Mouse (Mus musculus): ENCODE results near the gene Cdhr3. TPM values are rescaled to one million over a fixed set of nuclear protein-coding genes. Genes with fewer than 3 reads are reported as not detected.

Cdhr3 gene
- polyA plus RNA-seq (2014; fragmentation: Nextera tagmentation; extraction: Ambion mirVana) = not detected in 2 replicates

DNA sequence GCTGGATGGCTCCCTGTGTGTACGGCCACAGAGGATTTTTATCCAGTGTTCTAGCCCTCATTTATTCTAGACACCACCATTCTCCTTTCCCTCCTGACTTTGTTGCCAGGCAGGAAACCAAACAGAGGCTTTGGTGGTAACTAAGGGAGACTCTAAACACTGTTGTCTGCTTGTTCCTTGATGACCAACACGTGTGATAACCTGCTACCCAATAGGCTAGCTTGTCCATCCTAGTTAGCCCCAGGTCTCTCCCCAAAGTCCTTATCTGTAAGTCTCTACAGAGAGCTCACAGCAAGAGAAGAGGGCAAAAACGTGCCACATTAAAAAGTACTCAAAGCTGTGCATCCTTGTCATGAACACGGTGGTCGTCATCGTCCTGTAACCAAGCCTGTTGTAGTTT, at the start of gene Cdhr3:
Gene Cdhr3 (minus strand): TSS at position 101 of the 400 bp plus-strand sequence.
- DNase-seq (ENCODE audit: low spot score) = no peak
- ATAC-seq (replicated peaks; ENCODE audit: insufficient number of reproducible peaks, low FRiP score, low TSS enrichment, low read depth) = no peak
- WGBS = 73% methylated on average over 6 of the region's 6 CpGs

DNA sequence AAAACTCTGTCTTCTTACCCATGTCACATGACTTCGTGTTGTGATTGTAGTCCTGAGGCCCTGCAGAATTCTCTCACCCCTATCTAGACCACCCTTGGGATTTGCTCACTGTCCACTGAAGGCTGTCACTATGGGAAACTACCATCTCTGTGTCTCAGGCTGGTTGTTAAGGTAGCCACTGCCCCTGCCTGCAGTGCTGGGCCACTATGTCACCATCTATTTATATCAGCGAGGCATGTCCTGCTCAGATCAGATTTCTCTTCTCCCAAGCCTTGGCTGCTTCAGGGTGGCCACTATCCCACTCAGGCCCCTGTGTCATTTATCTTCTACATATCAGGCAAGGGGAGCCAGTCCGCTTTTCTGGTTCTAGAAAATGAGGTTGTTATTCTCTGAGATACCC, 46.4 kb upstream of the Cdhr3 start:
- 81% methylated on average over 3 of the region's 3 CpGs for WGBS

More for the DNA sequence above, at the start of gene Cdhr3:
- no peak within 1 kb of the TSS for H3K9ac ChIP-seq (replicated peaks; ENCODE audit: low read length)
- H3K4me2 ChIP-seq (ENCODE audit: low read depth, low read length) = no peak within 1 kb of the TSS
- no peaks in the 10 kb centered on the region for H3K9me3 ChIP-seq (replicated peaks; ENCODE audit: control insufficient read depth, low read length)
- no peaks in the 10 kb centered on the region for H3K27me3 ChIP-seq (ENCODE audit: control insufficient read depth, insufficient read depth, low read length)
- no peaks in the 10 kb centered on the region for H3K4me1 ChIP-seq (ENCODE audit: control insufficient read depth, insufficient read depth, low read length)
- H3K27ac ChIP-seq (replicated peaks; ENCODE audit: low read depth, low read length) = no peak within 1 kb of the TSS
- H3K36me3 ChIP-seq (replicated peaks; ENCODE audit: control insufficient read depth, insufficient read depth, low read depth, low read length) = no peaks in the 10 kb centered on the region
- H3K4me3 ChIP-seq (ENCODE audit: low read depth, low read length) = no peak within 1 kb of the TSS

DNA sequence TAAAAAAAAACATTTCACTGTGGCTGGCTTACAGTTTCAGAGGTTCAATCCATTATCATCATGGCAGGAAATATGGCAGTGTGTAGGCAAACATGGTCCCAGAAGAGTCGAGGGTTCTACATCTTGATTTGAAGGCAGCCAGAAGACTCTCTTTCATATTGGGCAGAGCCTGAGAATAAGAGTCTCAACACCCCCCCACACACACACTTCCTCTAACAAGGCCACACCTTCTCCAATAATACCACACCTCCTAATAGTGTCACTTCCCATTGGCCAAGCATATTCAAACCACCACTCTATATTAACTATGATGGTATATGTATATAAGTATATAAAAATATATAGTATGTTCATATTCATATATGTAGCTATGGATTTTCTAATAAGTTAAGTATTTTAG, 45.2 kb upstream of the Cdhr3 start:
- 86% methylated on average over 1 of the region's 1 CpGs for WGBS
- no peak for ATAC-seq (replicated peaks; ENCODE audit: insufficient number of reproducible peaks, low FRiP score, low TSS enrichment, low read depth)
- H3K4me1 ChIP-seq (ENCODE audit: control insufficient read depth, insufficient read depth, low read length) = no peaks in the 10 kb centered on the region
- no peak overlapping the region for H3K9ac ChIP-seq (replicated peaks; ENCODE audit: low read length)
- H3K27me3 ChIP-seq (ENCODE audit: control insufficient read depth, insufficient read depth, low read length) = no peaks in the 10 kb centered on the region
- DNase-seq (ENCODE audit: low spot score) = no peak
- H3K4me2 ChIP-seq (ENCODE audit: low read depth, low read length) = no peak overlapping the region
- no peaks in the 10 kb centered on the region for H3K9me3 ChIP-seq (replicated peaks; ENCODE audit: control insufficient read depth, low read length)
- H3K36me3 ChIP-seq (replicated peaks; ENCODE audit: control insufficient read depth, insufficient read depth, low read depth, low read length) = no peaks in the 10 kb centered on the region
- no peak overlapping the region for H3K4me3 ChIP-seq (ENCODE audit: low read depth, low read length)
- no peak overlapping the region for H3K27ac ChIP-seq (replicated peaks; ENCODE audit: low read depth, low read length)

More for the DNA sequence above, 46.4 kb upstream of the Cdhr3 start:
- 0 out of 2 replicates have a peak, but pooled peaks have one; percentile 48 for ATAC-seq (replicated peaks; ENCODE audit: insufficient number of reproducible peaks, low FRiP score, low TSS enrichment, low read depth)
- no peak overlapping the region for H3K9ac ChIP-seq (replicated peaks; ENCODE audit: low read length)
- no peaks in the 10 kb centered on the region for H3K4me1 ChIP-seq (ENCODE audit: control insufficient read depth, insufficient read depth, low read length)
- H3K27me3 ChIP-seq (ENCODE audit: control insufficient read depth, insufficient read depth, low read length) = no peaks in the 10 kb centered on the region
- H3K9me3 ChIP-seq (replicated peaks; ENCODE audit: control insufficient read depth, low read length) = no peaks in the 10 kb centered on the region
- H3K4me3 ChIP-seq (ENCODE audit: low read depth, low read length) = no peak overlapping the region
- H3K36me3 ChIP-seq (replicated peaks; ENCODE audit: control insufficient read depth, insufficient read depth, low read depth, low read length) = no peaks in the 10 kb centered on the region
- no peak overlapping the region for H3K27ac ChIP-seq (replicated peaks; ENCODE audit: low read depth, low read length)
- DNase-seq (ENCODE audit: low spot score) = no peak
- no peak overlapping the region for H3K4me2 ChIP-seq (ENCODE audit: low read depth, low read length)

DNA sequence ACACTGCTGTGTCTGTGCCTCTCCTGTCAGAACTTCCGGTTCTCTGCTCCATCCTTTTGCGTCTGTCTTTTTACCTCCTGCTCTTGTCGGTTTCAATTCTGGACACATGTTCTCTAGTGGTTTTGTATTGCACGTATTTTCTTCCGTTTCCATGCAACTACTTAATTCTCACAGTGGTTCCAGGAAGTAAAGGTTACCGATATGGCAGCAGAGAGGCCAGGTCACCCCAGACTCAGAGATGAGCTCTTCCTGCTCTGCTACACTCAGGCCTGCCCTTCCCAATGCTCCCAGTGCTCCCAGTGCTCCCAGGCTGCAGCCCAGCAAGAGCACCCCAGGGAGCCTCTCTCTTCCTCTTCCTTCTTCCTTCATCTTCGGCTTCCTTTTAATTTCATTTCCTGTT, 39.1 kb upstream of the Cdhr3 start:
- Histone ChIP-seq H3K4me1 (ENCODE audit: control insufficient read depth, insufficient read depth, low read length) (no peaks in the 10 kb centered on the region), H3K4me3 (ENCODE audit: low read depth, low read length) (no peak overlapping the region), H3K4me2 (ENCODE audit: low read depth, low read length) (no peak overlapping the region), H3K9ac (replicated peaks; ENCODE audit: low read length) (no peak overlapping the region), H3K27ac (replicated peaks; ENCODE audit: low read depth, low read length) (no peak overlapping the region), H3K36me3 (replicated peaks; ENCODE audit: control insufficient read depth, insufficient read depth, low read depth, low read length) (no peaks in the 10 kb centered on the region), H3K27me3 (ENCODE audit: control insufficient read depth, insufficient read depth, low read length) (no peaks in the 10 kb centered on the region), H3K9me3 (replicated peaks; ENCODE audit: control insufficient read depth, low read length) (no peaks in the 10 kb centered on the region)
- no peak for DNase-seq (ENCODE audit: low spot score)
- no peak for ATAC-seq (replicated peaks; ENCODE audit: insufficient number of reproducible peaks, low FRiP score, low TSS enrichment, low read depth)
- WGBS = 44% methylated on average over 7 of the region's 7 CpGs

DNA sequence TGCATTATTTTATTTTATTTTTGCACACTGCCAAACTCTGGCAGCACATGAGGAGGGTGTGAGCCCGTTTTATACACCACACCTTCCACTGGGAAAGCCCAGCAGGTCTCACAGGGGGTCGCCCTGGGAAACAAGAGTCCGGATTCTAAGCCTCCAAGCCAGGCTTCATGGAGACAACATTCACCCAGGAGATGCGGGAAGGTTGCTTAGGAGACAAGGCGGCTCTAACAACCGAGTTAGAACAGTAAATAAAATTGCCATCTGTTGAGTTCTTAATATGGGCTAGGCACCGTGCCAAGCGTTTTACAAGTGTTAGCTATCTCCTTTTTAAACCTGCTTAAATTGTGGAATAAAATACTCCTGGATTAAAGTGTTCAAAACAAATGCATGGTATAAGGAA, 37.7 kb upstream of the Cdhr3 start:
- no peaks in the 10 kb centered on the region for H3K9me3 ChIP-seq (replicated peaks; ENCODE audit: control insufficient read depth, low read length)
- no peak for ATAC-seq (replicated peaks; ENCODE audit: insufficient number of reproducible peaks, low FRiP score, low TSS enrichment, low read depth)
- WGBS = 54% methylated on average over 8 of the region's 8 CpGs

DNA sequence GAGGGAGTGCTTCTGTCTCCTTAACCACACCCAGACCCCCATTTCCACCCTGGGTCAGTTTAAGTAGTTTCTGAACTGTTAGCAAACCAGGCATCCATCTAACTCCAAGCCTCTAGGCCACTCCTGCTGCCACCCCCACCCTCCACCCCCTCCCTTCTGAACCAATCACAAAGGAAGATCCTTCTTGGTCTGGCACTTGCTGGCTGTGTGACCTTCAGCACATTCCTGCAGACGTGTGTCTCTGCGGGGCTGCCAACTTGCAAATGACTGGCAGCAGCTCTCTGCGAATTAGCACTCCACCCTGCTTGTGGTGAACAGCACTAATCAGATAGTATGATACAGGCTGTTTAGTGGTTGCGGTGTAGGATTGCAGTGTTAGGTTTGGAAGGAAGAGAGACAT, 36.7 kb upstream of the Cdhr3 start:
- Histone ChIP-seq H3K9ac (replicated peaks; ENCODE audit: low read length) (no peak overlapping the region), H3K27me3 (ENCODE audit: control insufficient read depth, insufficient read depth, low read length) (no peaks in the 10 kb centered on the region), H3K27ac (replicated peaks; ENCODE audit: low read depth, low read length) (no peak overlapping the region), H3K4me1 (ENCODE audit: control insufficient read depth, insufficient read depth, low read length) (no peaks in the 10 kb centered on the region), H3K4me3 (ENCODE audit: low read depth, low read length) (no peak overlapping the region), H3K36me3 (replicated peaks; ENCODE audit: control insufficient read depth, insufficient read depth, low read depth, low read length) (no peaks in the 10 kb centered on the region), H3K4me2 (ENCODE audit: low read depth, low read length) (no peak overlapping the region), H3K9me3 (replicated peaks; ENCODE audit: control insufficient read depth, low read length) (no peaks in the 10 kb centered on the region)
- no peak for ATAC-seq (replicated peaks; ENCODE audit: insufficient number of reproducible peaks, low FRiP score, low TSS enrichment, low read depth)
- WGBS = 20% methylated on average over 4 of the region's 4 CpGs
- DNase-seq (ENCODE audit: low spot score) = no peak

More for the DNA sequence above, 37.7 kb upstream of the Cdhr3 start:
- no peak overlapping the region for H3K27ac ChIP-seq (replicated peaks; ENCODE audit: low read depth, low read length)
- H3K36me3 ChIP-seq (replicated peaks; ENCODE audit: control insufficient read depth, insufficient read depth, low read depth, low read length) = no peaks in the 10 kb centered on the region
- H3K4me2 ChIP-seq (ENCODE audit: low read depth, low read length) = no peak overlapping the region
- H3K9ac ChIP-seq (replicated peaks; ENCODE audit: low read length) = no peak overlapping the region
- DNase-seq (ENCODE audit: low spot score) = no peak
- H3K4me3 ChIP-seq (ENCODE audit: low read depth, low read length) = no peak overlapping the region
- H3K4me1 ChIP-seq (ENCODE audit: control insufficient read depth, insufficient read depth, low read length) = no peaks in the 10 kb centered on the region
- no peaks in the 10 kb centered on the region for H3K27me3 ChIP-seq (ENCODE audit: control insufficient read depth, insufficient read depth, low read length)

DNA sequence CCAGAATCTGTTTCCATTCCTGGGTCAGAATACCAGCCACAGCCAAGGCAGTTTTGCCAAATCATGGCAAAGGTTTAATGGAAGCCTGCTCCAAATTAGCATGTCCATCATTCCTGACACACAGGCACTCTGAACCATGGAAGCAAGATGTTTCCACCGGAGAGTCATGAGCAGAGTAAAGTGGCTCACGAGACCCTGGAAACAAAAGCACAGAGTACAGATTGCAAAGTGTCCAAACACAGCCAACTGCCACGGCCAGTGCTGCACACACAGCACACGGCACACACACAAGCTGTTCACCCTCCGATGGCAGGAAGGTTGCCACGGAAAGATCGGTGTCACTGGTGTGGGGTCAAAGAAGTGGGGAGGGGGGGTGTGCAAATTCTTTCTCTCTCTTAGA, 36.0 kb upstream of the Cdhr3 start:
- WGBS = 53% methylated on average over 7 of the region's 7 CpGs

DNA sequence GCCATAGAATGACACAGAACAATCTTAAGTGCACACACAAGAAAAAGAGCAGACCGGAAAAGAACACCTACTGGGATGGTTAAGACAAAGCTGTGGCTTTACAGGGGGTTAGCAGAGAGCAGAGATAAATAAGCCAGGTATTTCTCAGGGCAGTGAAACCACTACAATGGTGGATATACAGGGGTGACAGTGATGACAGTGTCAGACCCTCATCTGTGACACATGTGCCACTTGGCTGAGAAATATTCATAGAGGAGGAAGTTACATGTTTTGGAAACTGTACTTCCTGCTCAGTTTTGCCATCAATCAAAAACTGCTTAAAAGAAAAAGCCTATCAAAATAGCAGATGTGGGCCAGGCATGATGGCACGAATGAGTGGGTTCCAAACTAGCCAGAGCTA, 35.4 kb upstream of the Cdhr3 start:
- no peaks in the 10 kb centered on the region for H3K36me3 ChIP-seq (replicated peaks; ENCODE audit: control insufficient read depth, insufficient read depth, low read depth, low read length)
- H3K27me3 ChIP-seq (ENCODE audit: control insufficient read depth, insufficient read depth, low read length) = no peaks in the 10 kb centered on the region
- no peak overlapping the region for H3K27ac ChIP-seq (replicated peaks; ENCODE audit: low read depth, low read length)
- no peak overlapping the region for H3K4me3 ChIP-seq (ENCODE audit: low read depth, low read length)
- ATAC-seq (replicated peaks; ENCODE audit: insufficient number of reproducible peaks, low FRiP score, low TSS enrichment, low read depth) (no peak), DNase-seq (ENCODE audit: low spot score) (no peak)
- H3K9me3 ChIP-seq (replicated peaks; ENCODE audit: control insufficient read depth, low read length) = no peaks in the 10 kb centered on the region
- H3K9ac ChIP-seq (replicated peaks; ENCODE audit: low read length) = no peak overlapping the region
- no peaks in the 10 kb centered on the region for H3K4me1 ChIP-seq (ENCODE audit: control insufficient read depth, insufficient read depth, low read length)
- H3K4me2 ChIP-seq (ENCODE audit: low read depth, low read length) = no peak overlapping the region
- 92% methylated on average over 2 of the region's 2 CpGs for WGBS

More for the DNA sequence above, 36.0 kb upstream of the Cdhr3 start:
- Histone ChIP-seq H3K9me3 (replicated peaks; ENCODE audit: control insufficient read depth, low read length) (no peaks in the 10 kb centered on the region), H3K9ac (replicated peaks; ENCODE audit: low read length) (no peak overlapping the region), H3K36me3 (replicated peaks; ENCODE audit: control insufficient read depth, insufficient read depth, low read depth, low read length) (no peaks in the 10 kb centered on the region), H3K27me3 (ENCODE audit: control insufficient read depth, insufficient read depth, low read length) (no peaks in the 10 kb centered on the region), H3K27ac (replicated peaks; ENCODE audit: low read depth, low read length) (no peak overlapping the region), H3K4me3 (ENCODE audit: low read depth, low read length) (no peak overlapping the region), H3K4me2 (ENCODE audit: low read depth, low read length) (no peak overlapping the region), H3K4me1 (ENCODE audit: control insufficient read depth, insufficient read depth, low read length) (no peaks in the 10 kb centered on the region)
- DNase-seq (ENCODE audit: low spot score) (no peak), ATAC-seq (replicated peaks; ENCODE audit: insufficient number of reproducible peaks, low FRiP score, low TSS enrichment, low read depth) (no peak)
